Mouse (Mus musculus): ENCODE measurements around the gene Gm10570.

GRCm38 (mm10) chr4:130304746-130305145 lies 3.7 kb downstream of the Gm10570 start:
- no peak for TF ChIP-seq CTCF (IDR thresholded peaks at IDR 0.05; ENCODE audit: low read depth)
- no peak for TF ChIP-seq EP300 (IDR thresholded peaks at IDR 0.05; ENCODE audit: low read depth)
